Mouse (Mus musculus): ENCODE measurements at regions not wholly inside any gene's neighbourhood (a gene's known extent, or its start where the extent isn't known, plus 50 kb on each side); places are given as distances from the start of the nearest gene placed in this dataset.

GRCm38 (mm10) chr12:39715120-39715519, 322.7 kb downstream of the Arl4a start:
- TF ChIP-seq TAL1 (IDR thresholded peaks at IDR 0.05; ENCODE audit: low read length) (no peak), MAFK (IDR thresholded peaks at IDR 0.05; ENCODE audit: borderline replicate concordance, low read depth, low read length) (no peak), JUND (IDR thresholded peaks at IDR 0.05; ENCODE audit: low read depth, low read length) (no peak), SMC3 (IDR thresholded peaks at IDR 0.05; ENCODE audit: low read depth, low read length) (no peak)
- no peak overlapping the region for H3K27ac ChIP-seq (ENCODE audit: control insufficient read depth, low read depth, low read length)
- peaks cover 2 to 8% of the 10 kb centered on the region in 2 experiments for H3K27me3 ChIP-seq (ENCODE audit: control insufficient read depth in 1 of 2, insufficient read depth in 2 of 2, low read length in 2 of 2)
- H3K36me3 ChIP-seq (ENCODE audit: control insufficient read depth in 1 of 2, insufficient read depth in 2 of 2, low read length in 2 of 2) = no peaks in the 10 kb centered on the region
- no peaks in the 10 kb centered on the region for H3K9me3 ChIP-seq (replicated peaks; ENCODE audit: insufficient read depth, low read length)
- H3K4me3 ChIP-seq (ENCODE audit: control insufficient read depth in 1 of 2, insufficient read depth in 1 of 2, low read depth in 2 of 2, low read length in 2 of 2) = no peak overlapping the region
- no peak overlapping the region for H3K9ac ChIP-seq (ENCODE audit: control insufficient read depth, low read depth, low read length, poor library complexity, severe bottlenecking)
- H3K4me1 ChIP-seq (ENCODE audit: control insufficient read depth in 1 of 2, insufficient read depth in 2 of 2, low read length in 2 of 2) = no peaks in the 10 kb centered on the region
- H3K79me2 ChIP-seq (ENCODE audit: control insufficient read depth, insufficient read depth, low read length, poor library complexity) = no peaks in the 10 kb centered on the region
- no peak for DNase-seq (ENCODE audit: low read depth, low spot score)

GRCm38 (mm10) chr12:39714169-39714794, 323.5 kb downstream of the Arl4a start:
- H3K9ac ChIP-seq (ENCODE audit: control insufficient read depth, low read depth, low read length, poor library complexity, severe bottlenecking) = no peak overlapping the region
- TF ChIP-seq CTCF (IDR thresholded peaks at IDR 0.05 in 2 of 3, conservative IDR thresholded peaks at IDR 0.05 in 1 of 3; ENCODE audit: control insufficient read depth in 1 of 3, insufficient read depth in 1 of 3, low read depth in 2 of 3, low read length in 3 of 3, poor library complexity in 1 of 3, severe bottlenecking in 1 of 3) (no peak), USF2 (IDR thresholded peaks at IDR 0.05; ENCODE audit: borderline replicate concordance in 1 of 2, insufficient read depth in 1 of 2, low read depth in 1 of 2, low read length in 2 of 2) (no peak), POLR2A (IDR thresholded peaks at IDR 0.05; ENCODE audit: control insufficient read depth in 1 of 2, insufficient read depth in 1 of 2, low read depth in 1 of 2, low read length in 2 of 2, poor library complexity in 1 of 2) (no peak), TBP (IDR thresholded peaks at IDR 0.05; ENCODE audit: low read depth, low read length) (no peak), MAZ (IDR thresholded peaks at IDR 0.05; ENCODE audit: low read depth, low read length) (no peak), ETS1 (IDR thresholded peaks at IDR 0.05; ENCODE audit: low read depth, low read length) (no peak), ZNF384 (IDR thresholded peaks at IDR 0.05; ENCODE audit: low read depth, low read length) (no peak), CHD1 (IDR thresholded peaks at IDR 0.05; ENCODE audit: low read depth, low read length) (no peak), ELF1 (IDR thresholded peaks at IDR 0.05; ENCODE audit: low read depth, low read length) (no peak), E2F4 (IDR thresholded peaks at IDR 0.05; ENCODE audit: borderline replicate concordance, low read depth, low read length) (no peak), KAT2A (conservative IDR thresholded peaks at IDR 0.05; ENCODE audit: low read depth, low read length) (no peak), CHD2 (IDR thresholded peaks at IDR 0.05; ENCODE audit: low read length) (no peak), NELFE (IDR thresholded peaks at IDR 0.05; ENCODE audit: low read depth, low read length) (no peak)
- no peak overlapping the region for H3K4me3 ChIP-seq (ENCODE audit: control insufficient read depth in 1 of 2, insufficient read depth in 1 of 2, low read depth in 2 of 2, low read length in 2 of 2)
- no peaks in the 10 kb centered on the region for H3K4me1 ChIP-seq (ENCODE audit: control insufficient read depth in 1 of 2, insufficient read depth in 2 of 2, low read length in 2 of 2)
- H3K79me2 ChIP-seq (ENCODE audit: control insufficient read depth, insufficient read depth, low read length, poor library complexity) = no peaks in the 10 kb centered on the region
- H3K27me3 ChIP-seq (ENCODE audit: control insufficient read depth in 1 of 2, insufficient read depth in 2 of 2, low read length in 2 of 2) = peaks cover 2 to 4% of the 10 kb centered on the region in 2 experiments
- H3K36me3 ChIP-seq (ENCODE audit: control insufficient read depth in 1 of 2, insufficient read depth in 2 of 2, low read length in 2 of 2) = no peaks in the 10 kb centered on the region
- H3K9me3 ChIP-seq (replicated peaks; ENCODE audit: insufficient read depth, low read length) = no peaks in the 10 kb centered on the region
- H3K27ac ChIP-seq (ENCODE audit: control insufficient read depth, low read depth, low read length) = no peak overlapping the region
- DNase-seq (ENCODE audit: low read depth, low spot score) = no peak

Measured in MEL (cell line).